In the genomic region with DNA sequence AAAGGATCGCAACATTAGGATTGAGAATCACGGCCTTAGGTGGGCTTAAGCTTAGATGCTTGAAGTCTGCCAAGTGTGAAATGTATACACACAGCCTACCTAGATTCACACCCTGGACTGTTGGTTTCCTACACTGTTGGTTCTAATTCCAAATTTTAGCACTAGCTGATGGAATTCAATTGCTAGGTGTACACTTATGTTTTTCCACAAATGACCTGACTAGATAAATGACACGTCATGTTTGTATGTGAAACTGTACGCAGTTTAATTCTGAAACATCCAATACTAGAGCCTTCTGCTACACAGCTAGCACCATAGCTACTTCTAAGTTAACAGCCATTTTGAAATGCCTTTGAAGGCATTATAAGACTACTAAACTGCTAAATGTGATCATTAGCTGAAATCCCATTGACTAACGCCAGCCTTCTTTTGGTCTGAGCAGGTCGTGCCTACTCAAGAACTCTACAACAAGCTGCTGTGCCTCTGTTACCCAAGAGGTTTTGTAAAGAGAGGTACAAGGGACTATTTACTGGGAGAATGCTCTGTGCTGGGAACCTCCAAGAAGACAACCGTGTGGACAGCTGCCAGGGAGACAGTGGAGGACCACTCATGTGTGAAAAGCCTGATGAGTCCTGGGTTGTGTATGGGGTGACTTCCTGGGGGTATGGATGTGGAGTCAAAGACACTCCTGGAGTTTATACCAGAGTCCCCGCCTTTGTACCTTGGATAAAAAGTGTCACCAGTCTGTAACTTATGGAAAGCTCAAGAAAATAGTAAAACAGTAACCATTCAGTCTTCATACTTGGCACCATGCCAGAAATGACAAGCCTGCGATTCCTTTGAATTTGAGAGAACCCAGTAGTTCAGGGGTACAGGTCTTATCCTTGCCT, we compare ENCODE assay signal across 8 mouse cellular contexts. TPM values are rescaled to one million over a fixed set of nuclear protein-coding genes. Genes with fewer than 3 reads are reported as not detected.
DNase-seq lines count a peak whose midpoint lies in the region; ATAC-seq and TF ChIP-seq lines count a peak whose summit lies in the region.

No protein-coding gene starts in this region.

- no peak for DNase-seq in hindbrain, embryonic 10.5 days (ENCODE audit: low spot score)
- no peak for DNase-seq in hindbrain, embryonic 11.5 days (ENCODE audit: low spot score)
- DNase-seq in embryonic facial prominence, embryonic 14.5 days (ENCODE audit: low spot score), result peak; percentile 24
- peak; percentile 44 to 48 for DNase-seq in kidney, adult 8-10 months
- DNase-seq in midbrain, embryonic 10.5 days (ENCODE audit: low spot score), result no peak
- no peak for DNase-seq in spleen, postnatal 36 days (ENCODE audit: low spot score in 2 of 2)
- DNase-seq in urinary bladder, postnatal 25 days (ENCODE audit: low spot score), result no peak

- H3K4me3 ChIP-seq in hindbrain, embryonic 10.5 days, result peak overlapping the region; percentile 79
- H3K4me3 ChIP-seq in hindbrain, embryonic 11.5 days (ENCODE audit: low read depth, low read length), result no peak overlapping the region
- no peak overlapping the region for H3K4me3 ChIP-seq in ES-Bruce4 (ENCODE audit: low read depth, low read length)
- no peak overlapping the region for H3K4me3 ChIP-seq in embryonic facial prominence, embryonic 14.5 days (ENCODE audit: low read depth, low read length)
- peak overlapping the region; percentile 78 for H3K4me3 ChIP-seq in midbrain, embryonic 10.5 days

- no peak for ATAC-seq in hindbrain, embryonic 11.5 days (ENCODE audit: low FRiP score)
- no peak for ATAC-seq in embryonic facial prominence, embryonic 14.5 days (ENCODE audit: low read depth)

- WGBS in hindbrain, embryonic 10.5 days, result 53% methylated on average over 9 of the region's 9 CpGs
- WGBS in hindbrain, embryonic 11.5 days, result 60% methylated on average over 9 of the region's 9 CpGs
- WGBS in embryonic facial prominence, embryonic 14.5 days, result 48% methylated on average over 9 of the region's 9 CpGs
- WGBS in midbrain, embryonic 10.5 days, result 55% methylated on average over 9 of the region's 9 CpGs

- H3K36me3 ChIP-seq in hindbrain, embryonic 10.5 days, result peaks cover 24% of the 10 kb centered on the region; the same call in 1 of the 2 replicates
- H3K36me3 ChIP-seq in hindbrain, embryonic 11.5 days (ENCODE audit: control insufficient read depth, insufficient read depth, low read length), result no peaks in the 10 kb centered on the region
- H3K36me3 ChIP-seq in ES-Bruce4 (ENCODE audit: control insufficient read depth, insufficient read depth, low read length, poor library complexity, severe bottlenecking), result peaks cover 20% of the 10 kb centered on the region
- peaks cover 12% of the 10 kb centered on the region for H3K36me3 ChIP-seq in embryonic facial prominence, embryonic 14.5 days (ENCODE audit: control insufficient read depth, insufficient read depth, low read length)
- peaks cover 16% of the 10 kb centered on the region for H3K36me3 ChIP-seq in midbrain, embryonic 10.5 days

- H3K27me3 ChIP-seq in hindbrain, embryonic 10.5 days (ENCODE audit: insufficient read depth, poor library complexity, severe bottlenecking), result no peaks in the 10 kb centered on the region
- H3K27me3 ChIP-seq in hindbrain, embryonic 11.5 days (ENCODE audit: control insufficient read depth, insufficient read depth, low read length), result no peaks in the 10 kb centered on the region
- no peaks in the 10 kb centered on the region for H3K27me3 ChIP-seq in ES-Bruce4 (ENCODE audit: control insufficient read depth, insufficient read depth, low read length, poor library complexity, severe bottlenecking)
- no peaks in the 10 kb centered on the region for H3K27me3 ChIP-seq in embryonic facial prominence, embryonic 14.5 days (replicated peaks; ENCODE audit: control insufficient read depth, insufficient read depth, low read length)
- H3K27me3 ChIP-seq in midbrain, embryonic 10.5 days (ENCODE audit: low read depth, poor library complexity, severe bottlenecking), result no peaks in the 10 kb centered on the region

- no peak overlapping the region for H3K4me2 ChIP-seq in hindbrain, embryonic 11.5 days (replicated peaks; ENCODE audit: low read depth, low read length)
- peak overlapping the region; percentile 69 for H3K4me2 ChIP-seq in embryonic facial prominence, embryonic 14.5 days (ENCODE audit: low read depth, low read length)

- no peak for TF ChIP-seq POLR2A in ES-Bruce4 (IDR thresholded peaks at IDR 0.05; ENCODE audit: insufficient read depth, low read length)

- H3K9ac ChIP-seq in hindbrain, embryonic 11.5 days (ENCODE audit: low read depth, low read length), result no peak overlapping the region
- peak overlapping the region; percentile 84; the same call in 1 of the 2 replicates for H3K9ac ChIP-seq in ES-Bruce4 (ENCODE audit: low read depth, poor library complexity, severe bottlenecking)
- H3K9ac ChIP-seq in embryonic facial prominence, embryonic 14.5 days (ENCODE audit: low read depth, low read length), result no peak overlapping the region

- no peak for TF ChIP-seq CTCF in ES-Bruce4 (IDR thresholded peaks at IDR 0.05; ENCODE audit: low read depth, low read length)

- TF ChIP-seq EP300 in ES-Bruce4 (IDR thresholded peaks at IDR 0.05; ENCODE audit: insufficient read depth, low read depth, low read length), result no peak

- no peak overlapping the region for H3K27ac ChIP-seq in hindbrain, embryonic 10.5 days
- H3K27ac ChIP-seq in hindbrain, embryonic 11.5 days (ENCODE audit: low read depth, low read length), result no peak overlapping the region
- H3K27ac ChIP-seq in ES-Bruce4 (ENCODE audit: insufficient read depth, low read length), result no peak overlapping the region
- H3K27ac ChIP-seq in embryonic facial prominence, embryonic 14.5 days (replicated peaks; ENCODE audit: low read depth, low read length), result no peak overlapping the region
- peak overlapping the region; percentile 57; the same call in 1 of the 2 replicates for H3K27ac ChIP-seq in midbrain, embryonic 10.5 days (replicated peaks)

- no peaks in the 10 kb centered on the region for H3K9me3 ChIP-seq in hindbrain, embryonic 10.5 days
- no peaks in the 10 kb centered on the region for H3K9me3 ChIP-seq in hindbrain, embryonic 11.5 days (ENCODE audit: control insufficient read depth, low read length)
- H3K9me3 ChIP-seq in ES-Bruce4 (replicated peaks; ENCODE audit: control insufficient read depth, insufficient read depth, low read length, poor library complexity, severe bottlenecking), result no peaks in the 10 kb centered on the region
- no peaks in the 10 kb centered on the region for H3K9me3 ChIP-seq in embryonic facial prominence, embryonic 14.5 days (ENCODE audit: control insufficient read depth, low read length)
- H3K9me3 ChIP-seq in midbrain, embryonic 10.5 days (replicated peaks), result no peaks in the 10 kb centered on the region

- peaks cover 19% of the 10 kb centered on the region for H3K4me1 ChIP-seq in hindbrain, embryonic 10.5 days (replicated peaks)
- 0 out of 2 replicates have a peak, but pooled peaks cover 5% of the 10 kb centered on the region for H3K4me1 ChIP-seq in hindbrain, embryonic 11.5 days (replicated peaks; ENCODE audit: control insufficient read depth, insufficient read depth, low read length)
- no peaks in the 10 kb centered on the region for H3K4me1 ChIP-seq in ES-Bruce4 (ENCODE audit: control insufficient read depth, insufficient read depth, low read length)
- H3K4me1 ChIP-seq in embryonic facial prominence, embryonic 14.5 days (ENCODE audit: control insufficient read depth, insufficient read depth, low read length), result peaks cover 10% of the 10 kb centered on the region; the same call in 1 of the 2 replicates
- peaks cover 29% of the 10 kb centered on the region for H3K4me1 ChIP-seq in midbrain, embryonic 10.5 days

RNA-seq across cellular contexts. Expression of a gene that starts 59.3 kb away (rescaled TPM):
- 6.2 and 6.4 TPM in 2 replicates for polyA plus RNA-seq in hindbrain, embryonic 10.5 days (2016; fragmentation: Nextera tagmentation; extraction: Ambion mirVana)
- 4.2 and 6.3 TPM in 2 replicates for polyA plus RNA-seq in hindbrain, embryonic 11.5 days (2014; fragmentation: Nextera tagmentation; extraction: Ambion mirVana)
- 0.30 and 0.50 TPM in 2 replicates for polyA plus RNA-seq in ES-Bruce4 (2011; ENCODE audit: insufficient read depth, insufficient read length, low read depth, missing spikeins)
- 27.9 and 30.2 TPM in 2 replicates for polyA plus RNA-seq in embryonic facial prominence, embryonic 14.5 days (2014; fragmentation: Nextera tagmentation; extraction: Ambion mirVana)
- polyA plus RNA-seq in midbrain, embryonic 10.5 days (2016; fragmentation: Nextera tagmentation; extraction: Ambion mirVana), result 5.2 and 6.6 TPM in 2 replicates

Comparison
In these comparisons a context has a peak if more than half of its experiments do, and no peak if none do; other contexts are left out.
1. H3K4me3 ChIP-seq: peak in hindbrain, embryonic 10.5 days (single experiment) and midbrain, embryonic 10.5 days (single experiment); none in hindbrain, embryonic 11.5 days (single experiment), ES-Bruce4 (single experiment) and embryonic facial prominence, embryonic 14.5 days (single experiment).
2. DNase-seq: peak in embryonic facial prominence, embryonic 14.5 days (single experiment) and kidney, adult 8-10 months (2 of 2); none in hindbrain, embryonic 10.5 days (single experiment), hindbrain, embryonic 11.5 days (single experiment), midbrain, embryonic 10.5 days (single experiment), spleen, postnatal 36 days (0 of 2) and urinary bladder, postnatal 25 days (single experiment).